Mouse (Mus musculus) liver, postnatal 0 days (tissue): Measurements from ENCODE around the gene Adgrb3.

Experiments used
- CTCF ChIP-seq: sonication (generic); IDR thresholded peaks from 2 replicates; pipeline ENCODE4 v1.5.1; 2016; ENCODE audit warnings: antibody characterized with exemption, low read depth
- EP300 ChIP-seq: IDR thresholded peaks from 2 replicates; pipeline ENCODE4 v1.6.1; 2016; ENCODE audit warnings: antibody characterized with exemption, low read depth, mild to moderate bottlenecking

DNA sequence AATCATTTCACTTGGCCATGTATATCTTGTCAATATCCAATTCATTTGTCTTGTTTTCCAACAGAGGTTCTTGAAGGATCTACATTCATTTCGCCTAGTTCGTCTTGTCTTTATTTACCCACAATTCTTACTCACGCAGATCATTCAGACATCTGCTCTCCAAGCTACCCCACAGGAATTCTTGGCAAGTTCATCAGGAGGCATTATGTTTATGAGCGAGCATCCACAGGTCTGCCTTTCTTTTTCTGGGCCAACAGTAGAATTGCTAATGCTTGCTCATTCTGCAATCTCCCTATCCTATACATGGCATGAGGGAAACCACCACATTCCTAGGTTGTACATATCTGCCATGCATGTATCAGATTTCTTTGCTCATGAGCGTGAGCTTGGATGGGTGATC lies 99.7 kb downstream of the Adgrb3 start:
- TF ChIP-seq EP300 (no peak), CTCF (no peak)
